Mouse (Mus musculus): ENCODE data around the gene Tpm3. TPM values are rescaled to one million over a fixed set of nuclear protein-coding genes. Genes with fewer than 3 reads are reported as not detected.

Tpm3 gene
- polyA plus RNA-seq, 1 experiment, result 305 TPM

- peaks cover 39% of the 10 kb centered on the region for H3K36me3 ChIP-seq (ENCODE audit: control insufficient read depth, insufficient read depth, low read length, poor library complexity, severe bottlenecking)
- TF ChIP-seq CTCF (IDR thresholded peaks at IDR 0.05; ENCODE audit: low read depth, low read length) (no peak), EP300 (IDR thresholded peaks at IDR 0.05; ENCODE audit: insufficient read depth, low read depth, low read length) (no peak), POLR2A (IDR thresholded peaks at IDR 0.05; ENCODE audit: insufficient read depth, low read length) (no peak)
- H3K4me1 ChIP-seq (ENCODE audit: control insufficient read depth, insufficient read depth, low read length), result peaks cover 4% of the 10 kb centered on the region
- no peak overlapping the region for H3K9ac ChIP-seq (ENCODE audit: low read depth, poor library complexity, severe bottlenecking)
- no peaks in the 10 kb centered on the region for H3K27me3 ChIP-seq (ENCODE audit: control insufficient read depth, insufficient read depth, low read length, poor library complexity, severe bottlenecking)
- no peak overlapping the region for H3K4me3 ChIP-seq (ENCODE audit: low read depth, low read length)
- H3K27ac ChIP-seq (ENCODE audit: insufficient read depth, low read length), result no peak overlapping the region
- no peaks in the 10 kb centered on the region for H3K9me3 ChIP-seq (replicated peaks; ENCODE audit: control insufficient read depth, insufficient read depth, low read length, poor library complexity, severe bottlenecking)
Observed at GRCm38 (mm10) chr3:90085281-90085680, 12.8 kb downstream of the Tpm3 start.

GRCm38 (mm10) chr3:90086068-90086467 lies 13.6 kb downstream of the Tpm3 start:
- Histone ChIP-seq H3K36me3 (ENCODE audit: control insufficient read depth, insufficient read depth, low read length, poor library complexity, severe bottlenecking) (peaks cover 47% of the 10 kb centered on the region), H3K4me1 (ENCODE audit: control insufficient read depth, insufficient read depth, low read length) (peaks cover 4% of the 10 kb centered on the region), H3K4me3 (ENCODE audit: low read depth, low read length) (no peak overlapping the region), H3K9me3 (replicated peaks; ENCODE audit: control insufficient read depth, insufficient read depth, low read length, poor library complexity, severe bottlenecking) (no peaks in the 10 kb centered on the region), H3K27ac (ENCODE audit: insufficient read depth, low read length) (peak overlapping the region; percentile 6; the same call in 1 of the 2 replicates), H3K9ac (ENCODE audit: low read depth, poor library complexity, severe bottlenecking) (no peak overlapping the region), H3K27me3 (ENCODE audit: control insufficient read depth, insufficient read depth, low read length, poor library complexity, severe bottlenecking) (no peaks in the 10 kb centered on the region)
- TF ChIP-seq CTCF (IDR thresholded peaks at IDR 0.05; ENCODE audit: low read depth, low read length), result no peak
- no peak for TF ChIP-seq POLR2A (IDR thresholded peaks at IDR 0.05; ENCODE audit: insufficient read depth, low read length)
- no peak for TF ChIP-seq EP300 (IDR thresholded peaks at IDR 0.05; ENCODE audit: insufficient read depth, low read depth, low read length)

- peaks cover 71% of the 10 kb centered on the region for H3K36me3 ChIP-seq (ENCODE audit: control insufficient read depth, insufficient read depth, low read length, poor library complexity, severe bottlenecking)
- H3K9ac ChIP-seq (ENCODE audit: low read depth, poor library complexity, severe bottlenecking), result no peak overlapping the region
- peaks cover 4% of the 10 kb centered on the region for H3K4me1 ChIP-seq (ENCODE audit: control insufficient read depth, insufficient read depth, low read length)
- H3K9me3 ChIP-seq (replicated peaks; ENCODE audit: control insufficient read depth, insufficient read depth, low read length, poor library complexity, severe bottlenecking), result no peaks in the 10 kb centered on the region
- no peak overlapping the region for H3K4me3 ChIP-seq (ENCODE audit: low read depth, low read length)
- H3K27me3 ChIP-seq (ENCODE audit: control insufficient read depth, insufficient read depth, low read length, poor library complexity, severe bottlenecking), result no peaks in the 10 kb centered on the region
- no peak for TF ChIP-seq POLR2A (IDR thresholded peaks at IDR 0.05; ENCODE audit: insufficient read depth, low read length)
- H3K27ac ChIP-seq (ENCODE audit: insufficient read depth, low read length), result no peak overlapping the region
Observed at GRCm38 (mm10) chr3:90088617-90089016, 16.2 kb downstream of the Tpm3 start.

- Histone ChIP-seq H3K4me3 (ENCODE audit: low read depth, low read length) (no peak overlapping the region), H3K4me1 (ENCODE audit: control insufficient read depth, insufficient read depth, low read length) (no peaks in the 10 kb centered on the region), H3K27ac (ENCODE audit: insufficient read depth, low read length) (no peak overlapping the region), H3K9ac (ENCODE audit: low read depth, poor library complexity, severe bottlenecking) (no peak overlapping the region), H3K27me3 (ENCODE audit: control insufficient read depth, insufficient read depth, low read length, poor library complexity, severe bottlenecking) (no peaks in the 10 kb centered on the region), H3K36me3 (ENCODE audit: control insufficient read depth, insufficient read depth, low read length, poor library complexity, severe bottlenecking) (peaks cover 79% of the 10 kb centered on the region), H3K9me3 (replicated peaks; ENCODE audit: control insufficient read depth, insufficient read depth, low read length, poor library complexity, severe bottlenecking) (no peaks in the 10 kb centered on the region)
- TF ChIP-seq EP300 (IDR thresholded peaks at IDR 0.05; ENCODE audit: insufficient read depth, low read depth, low read length) (no peak), POLR2A (IDR thresholded peaks at IDR 0.05; ENCODE audit: insufficient read depth, low read length) (no peak), CTCF (IDR thresholded peaks at IDR 0.05; ENCODE audit: low read depth, low read length) (no peak)
Observed at GRCm38 (mm10) chr3:90090892-90091291, 18.4 kb downstream of the Tpm3 start.

GRCm38 (mm10) chr3:90094453-90094852 lies 22.0 kb downstream of the Tpm3 start:
- peaks cover 52% of the 10 kb centered on the region for H3K36me3 ChIP-seq (ENCODE audit: control insufficient read depth, insufficient read depth, low read length, poor library complexity, severe bottlenecking)
- H3K4me1 ChIP-seq (ENCODE audit: control insufficient read depth, insufficient read depth, low read length), result peaks cover 3% of the 10 kb centered on the region
- no peak overlapping the region for H3K9ac ChIP-seq (ENCODE audit: low read depth, poor library complexity, severe bottlenecking)
- H3K4me3 ChIP-seq (ENCODE audit: low read depth, low read length), result no peak overlapping the region
- no peaks in the 10 kb centered on the region for H3K9me3 ChIP-seq (replicated peaks; ENCODE audit: control insufficient read depth, insufficient read depth, low read length, poor library complexity, severe bottlenecking)
- no peak for TF ChIP-seq EP300 (IDR thresholded peaks at IDR 0.05; ENCODE audit: insufficient read depth, low read depth, low read length)
- TF ChIP-seq CTCF (IDR thresholded peaks at IDR 0.05; ENCODE audit: low read depth, low read length), result no peak
- TF ChIP-seq POLR2A (IDR thresholded peaks at IDR 0.05; ENCODE audit: insufficient read depth, low read length), result no peak
- 0 out of 2 replicates have a peak overlapping the region, but pooled peaks have one; percentile 33 for H3K27ac ChIP-seq (ENCODE audit: insufficient read depth, low read length)
- H3K27me3 ChIP-seq (ENCODE audit: control insufficient read depth, insufficient read depth, low read length, poor library complexity, severe bottlenecking), result no peaks in the 10 kb centered on the region

- Histone ChIP-seq H3K36me3 (ENCODE audit: control insufficient read depth, insufficient read depth, low read length, poor library complexity, severe bottlenecking) (peaks cover 21% of the 10 kb centered on the region), H3K27me3 (ENCODE audit: control insufficient read depth, insufficient read depth, low read length, poor library complexity, severe bottlenecking) (no peaks in the 10 kb centered on the region), H3K4me1 (ENCODE audit: control insufficient read depth, insufficient read depth, low read length) (peaks cover 5% of the 10 kb centered on the region), H3K9ac (ENCODE audit: low read depth, poor library complexity, severe bottlenecking) (no peak overlapping the region), H3K4me3 (ENCODE audit: low read depth, low read length) (no peak overlapping the region), H3K9me3 (replicated peaks; ENCODE audit: control insufficient read depth, insufficient read depth, low read length, poor library complexity, severe bottlenecking) (no peaks in the 10 kb centered on the region), H3K27ac (ENCODE audit: insufficient read depth, low read length) (peak overlapping the region; percentile 73)
- TF ChIP-seq EP300 (IDR thresholded peaks at IDR 0.05; ENCODE audit: insufficient read depth, low read depth, low read length) (no peak), POLR2A (IDR thresholded peaks at IDR 0.05; ENCODE audit: insufficient read depth, low read length) (no peak), CTCF (IDR thresholded peaks at IDR 0.05; ENCODE audit: low read depth, low read length) (no peak)
Observed at GRCm38 (mm10) chr3:90097928-90098327, 25.5 kb downstream of the Tpm3 start.
